9 mouse cellular contexts compared by ENCODE assay signal in genomic region chr2:60871001-60871400, GRCm38 (mm10).
DNase-seq lines count a peak whose midpoint lies in the region; ATAC-seq and TF ChIP-seq lines count a peak whose summit lies in the region.
"Had no signal": no experiment of that assay in that cellular context is flagged by ENCODE, and none has a peak within 500 bp of the region (broad histone marks: within the 10 kb centered on the region; RNA-seq: fewer than 3 reads in every experiment).

No protein-coding gene starts in this region.

- no peak for TF ChIP-seq POLR2A in lung, adult 2 months (IDR thresholded peaks at IDR 0.05; ENCODE audit: borderline replicate concordance, extremely low read depth, low read depth, low read length)

- peak overlapping the region; percentile 67 for H3K27ac ChIP-seq in lung, embryonic 14.5 days (ENCODE audit: low read depth)
- peak overlapping the region; percentile 54 to 66; a peak in 3 of 4 replicates for H3K27ac ChIP-seq in heart, embryonic 14.5 days (replicated peaks in 1 of 2; ENCODE audit: control insufficient read depth in 1 of 2, insufficient read depth in 1 of 2, low read depth in 2 of 2, low read length in 2 of 2)

- TF ChIP-seq CTCF in lung, embryonic 14.5 days (IDR thresholded peaks at IDR 0.05; ENCODE audit: low read depth), result no peak
- TF ChIP-seq CTCF in lung, adult 2 months (IDR thresholded peaks at IDR 0.05; ENCODE audit: insufficient read depth, low read length), result no peak

- 21% methylated on average over 5 of the region's 5 CpGs for whole genome bisulfite sequencing in lung, embryonic 14.5 days
- 31% methylated on average over 5 of the region's 5 CpGs for WGBS in lung, adult 2 months
- WGBS in heart, embryonic 14.5 days, result 17% methylated on average over 5 of the region's 5 CpGs

- ATAC-seq in lung, embryonic 14.5 days (ENCODE audit: insufficient read depth), result peak; percentile 44; the same call in 1 of the 2 replicates
- peak; percentile 48; the same call in 1 of the 2 replicates for ATAC-seq in heart, embryonic 14.5 days (ENCODE audit: insufficient number of reproducible peaks, insufficient read depth, low FRiP score, low read depth)

- H3K9ac ChIP-seq in lung, embryonic 14.5 days, result no peak overlapping the region
- no peak overlapping the region for H3K9ac ChIP-seq in heart, embryonic 14.5 days (ENCODE audit: low read length)

- H3K4me3 ChIP-seq in lung, embryonic 14.5 days (ENCODE audit: low read depth, low read length), result no peak overlapping the region
- no peak overlapping the region for H3K4me3 ChIP-seq in lung, adult 2 months (replicated peaks; ENCODE audit: extremely low read depth, low read depth, low read length)
- H3K4me3 ChIP-seq in heart, embryonic 14.5 days (ENCODE audit: control insufficient read depth in 1 of 2, insufficient read depth in 1 of 2, low read depth in 1 of 2, low read length in 2 of 2), result no peak overlapping the region

- H3K4me2 ChIP-seq in lung, embryonic 14.5 days, result no peak overlapping the region
- H3K4me2 ChIP-seq in heart, embryonic 14.5 days (ENCODE audit: low read length), result peak overlapping the region; percentile 34

- peak; percentile 36 for DNase-seq in adrenal gland, postnatal 14 days
- DNase-seq in adrenal gland, postnatal 4 days (ENCODE audit: low spot score in 2 of 2), result no peak
- peak; percentile 64 for DNase-seq in lung, embryonic 14.5 days
- no peak for DNase-seq in lung, adult 2 months
- DNase-seq in retina, postnatal 1 day, result peak; percentile 23
- DNase-seq in adrenal gland, adult 18-20 months (ENCODE audit: low spot score in 2 of 2), result no peak
- DNase-seq in thymus, postnatal 25 days, result no peak
- DNase-seq: cerebellum, postnatal 14 days had no signal

- peaks cover 29% of the 10 kb centered on the region for H3K4me1 ChIP-seq in lung, embryonic 14.5 days (ENCODE audit: insufficient read depth)
- H3K4me1 ChIP-seq in lung, adult 2 months (ENCODE audit: control insufficient read depth, insufficient read depth, low read length), result peaks cover 44% of the 10 kb centered on the region
- peaks cover 34 to 81% of the 10 kb centered on the region in 2 experiments for H3K4me1 ChIP-seq in heart, embryonic 14.5 days (ENCODE audit: control insufficient read depth in 2 of 2, insufficient read depth in 2 of 2, low read length in 2 of 2)

- H3K36me3 ChIP-seq in lung, embryonic 14.5 days (ENCODE audit: insufficient read depth), result no peaks in the 10 kb centered on the region
- H3K36me3 ChIP-seq in heart, embryonic 14.5 days (ENCODE audit: control insufficient read depth, insufficient read depth, low read length), result no peaks in the 10 kb centered on the region

- H3K9me3 ChIP-seq in lung, embryonic 14.5 days (ENCODE audit: low read depth, low read length), result no peaks in the 10 kb centered on the region
- no peaks in the 10 kb centered on the region for H3K9me3 ChIP-seq in heart, embryonic 14.5 days (ENCODE audit: control insufficient read depth, low read length)

- H3K27me3 ChIP-seq in lung, embryonic 14.5 days (ENCODE audit: insufficient read depth, low read length), result no peaks in the 10 kb centered on the region
- no peaks in the 10 kb centered on the region for H3K27me3 ChIP-seq in heart, embryonic 14.5 days (ENCODE audit: control insufficient read depth, insufficient read depth, low read length)

Comparison
In these comparisons a context has a peak if more than half of its experiments do, and no peak if none do; other contexts are left out.
1. DNase-seq: peak in adrenal gland, postnatal 14 days (single experiment), lung, embryonic 14.5 days (single experiment) and retina, postnatal 1 day (single experiment); none in adrenal gland, postnatal 4 days (0 of 2), lung, adult 2 months (single experiment), adrenal gland, adult 18-20 months (0 of 2) and thymus, postnatal 25 days (single experiment).